Mouse (Mus musculus): ENCODE measurements at regions not wholly inside any gene's neighbourhood (a gene's known extent, or its start where the extent isn't known, plus 50 kb on each side); places are given as distances from the start of the nearest gene placed in this dataset.

- 45% methylated on average over 13 of the region's 13 CpGs for WGBS
- no peaks in the 10 kb centered on the region for H3K36me3 ChIP-seq (ENCODE audit: control insufficient read depth, insufficient read depth, low read length)
Measured at GRCm38 (mm10) chr1:57269679-57270354, 107.6 kb upstream of the 1700066M21Rik start.

GRCm38 (mm10) chr1:57272593-57272992 lies 104.8 kb upstream of the 1700066M21Rik start:
- Histone ChIP-seq H3K27ac (ENCODE audit: insufficient read depth, low read depth, low read length) (no peak overlapping the region), H3K36me3 (ENCODE audit: control insufficient read depth, insufficient read depth, low read length) (no peaks in the 10 kb centered on the region), H3K4me3 (ENCODE audit: insufficient read depth, low read depth, low read length) (no peak overlapping the region), H3K4me1 (ENCODE audit: control insufficient read depth, insufficient read depth, low read length) (no peaks in the 10 kb centered on the region), H3K27me3 (replicated peaks; ENCODE audit: control insufficient read depth, insufficient read depth, low read length) (no peaks in the 10 kb centered on the region)
- DNase-seq: no peak
- TF ChIP-seq POLR2A (IDR thresholded peaks at IDR 0.05; ENCODE audit: low read depth, low read length) (no peak), CTCF (conservative IDR thresholded peaks at IDR 0.05; ENCODE audit: insufficient read depth, insufficient read length, low read depth, low read length) (no peak)
- 90% methylated on average over 5 of the region's 5 CpGs for WGBS

More at GRCm38 (mm10) chr1:57269679-57270354, 107.6 kb upstream of the 1700066M21Rik start:
- Histone ChIP-seq H3K4me3 (ENCODE audit: insufficient read depth, low read depth, low read length) (no peak overlapping the region), H3K27me3 (replicated peaks; ENCODE audit: control insufficient read depth, insufficient read depth, low read length) (no peaks in the 10 kb centered on the region), H3K27ac (ENCODE audit: insufficient read depth, low read depth, low read length) (no peak overlapping the region), H3K4me1 (ENCODE audit: control insufficient read depth, insufficient read depth, low read length) (no peaks in the 10 kb centered on the region)
- TF ChIP-seq CTCF (conservative IDR thresholded peaks at IDR 0.05; ENCODE audit: insufficient read depth, insufficient read length, low read depth, low read length) (peak; percentile 62), POLR2A (IDR thresholded peaks at IDR 0.05; ENCODE audit: low read depth, low read length) (no peak)
- DNase-seq: peak; percentile 61

GRCm38 (mm10) chr1:57281549-57281948 lies 95.9 kb upstream of the 1700066M21Rik start:
- WGBS: 86% methylated on average over 3 of the region's 3 CpGs
- no peaks in the 10 kb centered on the region for H3K4me1 ChIP-seq (ENCODE audit: control insufficient read depth, insufficient read depth, low read length)
- no peak for DNase-seq
- no peaks in the 10 kb centered on the region for H3K27me3 ChIP-seq (replicated peaks; ENCODE audit: control insufficient read depth, insufficient read depth, low read length)
- no peak overlapping the region for H3K27ac ChIP-seq (ENCODE audit: insufficient read depth, low read depth, low read length)
- no peak for TF ChIP-seq CTCF (conservative IDR thresholded peaks at IDR 0.05; ENCODE audit: insufficient read depth, insufficient read length, low read depth, low read length)
- no peak for TF ChIP-seq POLR2A (IDR thresholded peaks at IDR 0.05; ENCODE audit: low read depth, low read length)
- no peak overlapping the region for H3K4me3 ChIP-seq (ENCODE audit: insufficient read depth, low read depth, low read length)
- H3K36me3 ChIP-seq (ENCODE audit: control insufficient read depth, insufficient read depth, low read length): no peaks in the 10 kb centered on the region

GRCm38 (mm10) chr1:57296186-57296585 lies 81.2 kb upstream of the 1700066M21Rik start:
- WGBS: 83% methylated on average over 1 of the region's 1 CpGs

GRCm38 (mm10) chr1:57298557-57298956 lies 78.9 kb upstream of the 1700066M21Rik start:
- H3K4me3 ChIP-seq (ENCODE audit: insufficient read depth, low read depth, low read length): no peak overlapping the region
- H3K4me1 ChIP-seq (ENCODE audit: control insufficient read depth, insufficient read depth, low read length): no peaks in the 10 kb centered on the region
- no peaks in the 10 kb centered on the region for H3K36me3 ChIP-seq (ENCODE audit: control insufficient read depth, insufficient read depth, low read length)
- H3K27ac ChIP-seq (ENCODE audit: insufficient read depth, low read depth, low read length): no peak overlapping the region
- H3K27me3 ChIP-seq (replicated peaks; ENCODE audit: control insufficient read depth, insufficient read depth, low read length): no peaks in the 10 kb centered on the region
- TF ChIP-seq POLR2A (IDR thresholded peaks at IDR 0.05; ENCODE audit: low read depth, low read length) (no peak), CTCF (conservative IDR thresholded peaks at IDR 0.05; ENCODE audit: insufficient read depth, insufficient read length, low read depth, low read length) (no peak)
- 69% methylated on average over 5 of the region's 5 CpGs for WGBS
- no peak for DNase-seq

More at GRCm38 (mm10) chr1:57296186-57296585, 81.2 kb upstream of the 1700066M21Rik start:
- TF ChIP-seq CTCF (conservative IDR thresholded peaks at IDR 0.05; ENCODE audit: insufficient read depth, insufficient read length, low read depth, low read length): no peak
- no peak for TF ChIP-seq POLR2A (IDR thresholded peaks at IDR 0.05; ENCODE audit: low read depth, low read length)
- H3K36me3 ChIP-seq (ENCODE audit: control insufficient read depth, insufficient read depth, low read length): no peaks in the 10 kb centered on the region
- H3K27ac ChIP-seq (ENCODE audit: insufficient read depth, low read depth, low read length): no peak overlapping the region
- no peak overlapping the region for H3K4me3 ChIP-seq (ENCODE audit: insufficient read depth, low read depth, low read length)
- no peaks in the 10 kb centered on the region for H3K27me3 ChIP-seq (replicated peaks; ENCODE audit: control insufficient read depth, insufficient read depth, low read length)
- DNase-seq: peak; percentile 4
- no peaks in the 10 kb centered on the region for H3K4me1 ChIP-seq (ENCODE audit: control insufficient read depth, insufficient read depth, low read length)

- H3K36me3 ChIP-seq (ENCODE audit: control insufficient read depth, insufficient read depth, low read length): no peaks in the 10 kb centered on the region
- no peaks in the 10 kb centered on the region for H3K27me3 ChIP-seq (replicated peaks; ENCODE audit: control insufficient read depth, insufficient read depth, low read length)
- WGBS: 73% methylated on average over 8 of the region's 8 CpGs
- no peak for DNase-seq
- no peak overlapping the region for H3K4me3 ChIP-seq (ENCODE audit: insufficient read depth, low read depth, low read length)
- TF ChIP-seq CTCF (conservative IDR thresholded peaks at IDR 0.05; ENCODE audit: insufficient read depth, insufficient read length, low read depth, low read length) (no peak), POLR2A (IDR thresholded peaks at IDR 0.05; ENCODE audit: low read depth, low read length) (no peak)
- H3K27ac ChIP-seq (ENCODE audit: insufficient read depth, low read depth, low read length): no peak overlapping the region
- H3K4me1 ChIP-seq (ENCODE audit: control insufficient read depth, insufficient read depth, low read length): no peaks in the 10 kb centered on the region
Measured at GRCm38 (mm10) chr1:57301260-57301979, 76.0 kb upstream of the 1700066M21Rik start.

- Histone ChIP-seq H3K4me1 (ENCODE audit: control insufficient read depth, insufficient read depth, low read length) (no peaks in the 10 kb centered on the region), H3K36me3 (ENCODE audit: control insufficient read depth, insufficient read depth, low read length) (no peaks in the 10 kb centered on the region), H3K27me3 (replicated peaks; ENCODE audit: control insufficient read depth, insufficient read depth, low read length) (no peaks in the 10 kb centered on the region), H3K4me3 (ENCODE audit: insufficient read depth, low read depth, low read length) (no peak overlapping the region), H3K27ac (ENCODE audit: insufficient read depth, low read depth, low read length) (no peak overlapping the region)
- no peak for DNase-seq
- TF ChIP-seq POLR2A (IDR thresholded peaks at IDR 0.05; ENCODE audit: low read depth, low read length): no peak
- TF ChIP-seq CTCF (conservative IDR thresholded peaks at IDR 0.05; ENCODE audit: insufficient read depth, insufficient read length, low read depth, low read length): no peak
- WGBS: 34% methylated on average over 6 of the region's 6 CpGs
Measured at GRCm38 (mm10) chr1:57301980-57302331, 75.5 kb upstream of the 1700066M21Rik start.
